Mouse (Mus musculus) forebrain, embryonic 13.5 days (tissue): ENCODE results near the gene Tomm5. TPM values are rescaled to one million over a fixed set of nuclear protein-coding genes. Genes with fewer than 3 reads are reported as not detected.
"Not testable (repeated sequence)": the region's sequence is repeated elsewhere in the genome, so short reads cannot be mapped to it uniquely, and the experiment has no call there.

Experiments used
- ATAC-seq: fragments of 200-750 bp; cut with Nextera tagmentation; 2 replicates; pipeline ENCODE4 v1.8.0; 2017
- H3K27ac ChIP-seq: fragments of 300-500 bp; sonication (generic); 2 replicates; pipeline ENCODE4 v1.5.1; 2015; ENCODE audit warnings: inconsistent platforms, mild to moderate bottlenecking, moderate library complexity
- H3K27me3 ChIP-seq: fragments of 300-500 bp; sonication (generic); 2 replicates; pipeline ENCODE4 v1.6.1; 2015; ENCODE audit warnings: mild to moderate bottlenecking, inconsistent platforms
- H3K36me3 ChIP-seq: fragments of 300-500 bp; sonication (generic); 2 replicates; pipeline ENCODE4 v1.6.1; 2015; ENCODE audit warnings: mild to moderate bottlenecking, inconsistent platforms; ENCODE audit not compliant: poor library complexity, severe bottlenecking
- H3K4me1 ChIP-seq: fragments of 300-500 bp; sonication (generic); 2 replicates; pipeline ENCODE4 v1.6.1; 2015; ENCODE audit warnings: inconsistent platforms
- H3K4me2 ChIP-seq: fragments of 300-500 bp; sonication (generic); 2 replicates; pipeline ENCODE4 v1.6.1; 2015; ENCODE audit warnings: inconsistent platforms, mild to moderate bottlenecking, moderate library complexity
- H3K4me3 ChIP-seq: fragments of 300-500 bp; sonication (generic); 2 replicates; pipeline ENCODE4 v1.5.1; 2015; ENCODE audit warnings: mild to moderate bottlenecking, inconsistent platforms
- H3K9ac ChIP-seq: fragments of 300-500 bp; sonication (generic); 2 replicates; pipeline ENCODE4 v1.6.1; 2015; ENCODE audit warnings: mild to moderate bottlenecking, inconsistent platforms
- H3K9me3 ChIP-seq: fragments of 300-500 bp; sonication (generic); replicated peaks from 2 replicates; pipeline ENCODE4 v1.6.1; 2016; ENCODE audit warnings: inconsistent platforms
- WGBS: fragments of 180-500 bp; shearing (Covaris S2); methylation state at CpG from one replicate; pipeline ENCODE4 v1.1.7; 2015; 5-methylcytosine and 5-hydroxymethylcytosine counted together
- polyA plus RNA-seq: library from polyadenylated mRNA; unstranded; fragments of >200 nt; fragmentation: Nextera tagmentation; extraction: Ambion mirVana; gene quantifications from 2 replicates; pipeline ENCODE4 v1.2.1, GENCODE M21; 2015

Tomm5 gene
- polyA plus RNA-seq, 1 experiment from 2014 or later: 181 TPM

DNA sequence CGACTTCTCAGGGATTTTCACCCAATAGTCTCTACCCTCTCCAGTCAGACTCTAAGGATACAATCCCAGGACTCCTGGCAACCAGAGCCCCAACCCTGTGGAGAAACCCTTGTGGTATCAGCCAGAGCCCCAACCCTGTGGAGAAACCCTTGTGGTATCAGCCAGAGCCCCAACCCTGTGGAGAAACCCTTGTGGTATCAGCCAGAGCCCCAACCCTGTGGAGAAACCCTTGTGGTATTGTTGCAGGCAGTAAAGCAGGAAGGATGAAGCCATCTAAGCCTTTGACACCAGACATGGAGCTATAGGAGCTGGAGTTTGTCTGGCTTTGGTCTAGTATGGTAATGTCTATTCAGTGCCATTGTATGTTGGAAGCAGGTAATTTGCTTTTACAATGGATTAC, 44.1 kb downstream of the Tomm5 start:
- WGBS: 76% methylated on average over 1 of the region's 1 CpGs
- not testable (repeated sequence) for H3K27ac ChIP-seq, ATAC-seq

GRCm38 (mm10) chr4:45055451-45055850, 52.5 kb downstream of the Tomm5 start:
- Histone ChIP-seq H3K27ac (no peak overlapping the region), H3K4me2 (no peak overlapping the region), H3K4me3 (no peak overlapping the region), H3K4me1 (no peaks in the 10 kb centered on the region), H3K9me3 (no peaks in the 10 kb centered on the region), H3K9ac (no peak overlapping the region), H3K27me3 (no peaks in the 10 kb centered on the region), H3K36me3 (peaks cover 51% of the 10 kb centered on the region)
- ATAC-seq: no peak
- 91% methylated on average over 8 of the region's 8 CpGs for WGBS

More for the DNA sequence above, 44.1 kb downstream of the Tomm5 start:
- not testable (repeated sequence) for H3K4me2 ChIP-seq, H3K27me3 ChIP-seq, H3K4me1 ChIP-seq, H3K4me3 ChIP-seq, H3K9ac ChIP-seq, H3K9me3 ChIP-seq
- H3K36me3 ChIP-seq: peaks cover 35% of the 10 kb centered on the region

Other genes with a start within 250 kb of the Tomm5 start
- 22.5 and 25.6 TPM in 2 replicates for gene Grhpr, start 126.7 kb downstream of the Tomm5 start, polyA plus RNA-seq
- gene Zbtb5, start 95.7 kb downstream of the Tomm5 start, polyA plus RNA-seq: 41.4 and 49.4 TPM in 2 replicates
- gene Polr1e, start 89.5 kb downstream of the Tomm5 start, polyA plus RNA-seq: 37.2 and 40.5 TPM in 2 replicates
- gene Fbxo10, start 23.5 kb downstream of the Tomm5 start, polyA plus RNA-seq: 14.2 and 16.4 TPM in 2 replicates
- 0.73 and 0.98 TPM in 2 replicates for gene Frmpd1, start 76.8 kb upstream of the Tomm5 start, polyA plus RNA-seq
- gene Trmt10b, start 189.0 kb upstream of the Tomm5 start, polyA plus RNA-seq: 16.6 and 22.1 TPM in 2 replicates
- gene Dcaf10, start 234.0 kb upstream of the Tomm5 start, polyA plus RNA-seq: 7.3 and 7.4 TPM in 2 replicates
- gene Exosc3, start 234.6 kb upstream of the Tomm5 start, polyA plus RNA-seq: 71.3 and 73.6 TPM in 2 replicates